Mouse (Mus musculus) neural tube, embryonic 14.5 days (tissue): ENCODE measurements around the gene Rai1. TPM values are rescaled to one million over a fixed set of nuclear protein-coding genes. Genes with fewer than 3 reads are reported as not detected.

Experiments used
- ATAC-seq: fragments of 200-750 bp; cut with Nextera tagmentation; 2 replicates; pipeline ENCODE4 v1.8.0; 2017; ENCODE audit warnings: low read depth, mild to moderate bottlenecking, moderate TSS enrichment, moderate library complexity
- H3K27ac ChIP-seq: fragments of 300-500 bp; sonication (generic); 2 replicates; pipeline ENCODE4 v1.5.1; 2014; ENCODE audit warnings: low read depth, mild to moderate bottlenecking, control low read depth, low read length, moderate library complexity, mixed read lengths
- H3K27me3 ChIP-seq: fragments of 300-500 bp; sonication (generic); 2 replicates; pipeline ENCODE4 v1.6.1; 2014; ENCODE audit warnings: low read length; ENCODE audit not compliant: control insufficient read depth, insufficient read depth
- H3K36me3 ChIP-seq: fragments of 300-500 bp; sonication (generic); 2 replicates; pipeline ENCODE4 v1.6.1; 2014; ENCODE audit warnings: low read length, mixed read lengths; ENCODE audit not compliant: control insufficient read depth, insufficient read depth
- H3K4me1 ChIP-seq: fragments of 300-500 bp; sonication (generic); 2 replicates; pipeline ENCODE4 v1.6.1; 2014; ENCODE audit warnings: low read length; ENCODE audit not compliant: control insufficient read depth, insufficient read depth
- H3K4me2 ChIP-seq: fragments of 300-500 bp; sonication (generic); 2 replicates; pipeline ENCODE4 v1.6.1; 2014; ENCODE audit warnings: mild to moderate bottlenecking, low read depth, low read length, control low read depth
- H3K4me3 ChIP-seq: fragments of 300-500 bp; sonication (generic); 2 replicates; pipeline ENCODE4 v1.5.1; 2014; ENCODE audit warnings: low read depth, low read length, control low read depth, mixed read lengths
- H3K9ac ChIP-seq: fragments of 300-500 bp; sonication (generic); replicated peaks from 2 replicates; pipeline ENCODE4 v1.6.1; 2014; ENCODE audit warnings: low read depth, mild to moderate bottlenecking, control low read depth, low read length, mixed read lengths
- H3K9me3 ChIP-seq: fragments of 300-500 bp; sonication (generic); 2 replicates; pipeline ENCODE4 v1.6.1; 2016; ENCODE audit warnings: low read length; ENCODE audit not compliant: control insufficient read depth
- WGBS: fragments of 180-500 bp; shearing (Covaris S2); extraction: QIAGEN DNeasy Blood & Tissue Kit; methylation state at CpG from one replicate; pipeline ENCODE4 v1.1.7; 2014; 5-methylcytosine and 5-hydroxymethylcytosine counted together
- polyA plus RNA-seq: library from polyadenylated mRNA; unstranded; fragments of >200 nt; fragmentation: Nextera tagmentation; extraction: Ambion mirVana; gene quantifications from 2 replicates; pipeline ENCODE4 v1.2.1, GENCODE M21; 2014

Gene Rai1
- polyA plus RNA-seq, 1 experiment from 2014 or later = 34.1 TPM

DNA sequence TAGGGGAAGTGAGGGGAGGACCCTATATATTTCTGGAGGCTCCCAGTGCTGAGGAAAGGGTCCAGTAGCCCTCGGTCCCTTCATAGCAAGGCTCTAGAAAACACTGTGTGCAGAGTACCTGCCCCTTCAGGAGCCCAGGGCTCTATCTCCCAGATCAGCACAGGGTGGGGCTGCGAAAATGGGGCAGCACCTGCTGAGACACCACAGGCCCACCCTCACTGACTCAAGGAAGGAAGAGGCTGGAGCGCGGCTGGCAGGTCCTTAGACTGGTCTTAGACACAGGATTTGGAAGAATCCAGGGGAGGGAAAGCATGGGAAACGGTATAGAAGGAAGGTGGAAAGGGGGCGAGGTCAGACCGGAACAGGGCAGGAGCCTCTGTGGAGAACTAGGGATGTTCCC is 125.7 kb downstream of the Rai1 start:
- no peak overlapping the region for H3K4me3 ChIP-seq
- H3K9ac ChIP-seq = no peak overlapping the region
- no peaks in the 10 kb centered on the region for H3K4me1 ChIP-seq
- no peaks in the 10 kb centered on the region for H3K27me3 ChIP-seq
- WGBS = 88% methylated on average over 7 of the region's 7 CpGs
- H3K36me3 ChIP-seq = peaks cover 10% of the 10 kb centered on the region; the same call in 1 of the 2 replicates
- no peak for ATAC-seq
- H3K9me3 ChIP-seq = no peaks in the 10 kb centered on the region
- H3K4me2 ChIP-seq = no peak overlapping the region
- no peak overlapping the region for H3K27ac ChIP-seq

DNA sequence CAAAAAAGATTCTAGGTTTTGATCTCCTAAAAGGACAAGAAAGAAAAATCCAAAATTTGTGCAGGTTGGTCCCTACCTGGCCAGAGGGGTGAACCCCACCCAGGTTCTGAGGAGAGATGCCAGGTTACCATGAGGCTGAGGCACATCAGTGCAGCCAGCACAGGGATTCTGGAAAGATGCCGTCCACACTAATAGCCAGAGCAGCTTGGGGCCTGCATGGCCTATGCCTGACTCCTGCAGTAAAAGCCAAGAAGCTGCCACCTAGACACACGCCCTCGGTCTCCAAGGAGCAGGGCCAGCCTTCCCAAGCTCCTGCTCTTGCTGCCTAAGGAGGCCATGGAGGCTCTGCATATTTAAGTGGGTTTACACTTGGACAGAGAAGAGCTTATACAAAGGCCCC is 126.5 kb downstream of the Rai1 start:
- Histone ChIP-seq H3K27ac (no peak overlapping the region), H3K4me3 (no peak overlapping the region), H3K36me3 (peaks cover 10% of the 10 kb centered on the region; the same call in 1 of the 2 replicates), H3K27me3 (no peaks in the 10 kb centered on the region), H3K9me3 (no peaks in the 10 kb centered on the region), H3K9ac (no peak overlapping the region), H3K4me1 (no peaks in the 10 kb centered on the region), H3K4me2 (no peak overlapping the region)
- ATAC-seq = no peak
- 52% methylated on average over 3 of the region's 3 CpGs for WGBS

- Histone ChIP-seq H3K4me1 (no peaks in the 10 kb centered on the region), H3K9me3 (no peaks in the 10 kb centered on the region), H3K4me2 (no peak overlapping the region), H3K27me3 (no peaks in the 10 kb centered on the region), H3K4me3 (no peak overlapping the region), H3K27ac (no peak overlapping the region; the same call in 1 of the 2 replicates), H3K9ac (no peak overlapping the region), H3K36me3 (peaks cover 10% of the 10 kb centered on the region; the same call in 1 of the 2 replicates)
- WGBS = 45% methylated on average over 4 of the region's 4 CpGs
- ATAC-seq = no peak
Observed at GRCm38 (mm10) chr11:60231951-60232350, 127.1 kb downstream of the Rai1 start.

DNA sequence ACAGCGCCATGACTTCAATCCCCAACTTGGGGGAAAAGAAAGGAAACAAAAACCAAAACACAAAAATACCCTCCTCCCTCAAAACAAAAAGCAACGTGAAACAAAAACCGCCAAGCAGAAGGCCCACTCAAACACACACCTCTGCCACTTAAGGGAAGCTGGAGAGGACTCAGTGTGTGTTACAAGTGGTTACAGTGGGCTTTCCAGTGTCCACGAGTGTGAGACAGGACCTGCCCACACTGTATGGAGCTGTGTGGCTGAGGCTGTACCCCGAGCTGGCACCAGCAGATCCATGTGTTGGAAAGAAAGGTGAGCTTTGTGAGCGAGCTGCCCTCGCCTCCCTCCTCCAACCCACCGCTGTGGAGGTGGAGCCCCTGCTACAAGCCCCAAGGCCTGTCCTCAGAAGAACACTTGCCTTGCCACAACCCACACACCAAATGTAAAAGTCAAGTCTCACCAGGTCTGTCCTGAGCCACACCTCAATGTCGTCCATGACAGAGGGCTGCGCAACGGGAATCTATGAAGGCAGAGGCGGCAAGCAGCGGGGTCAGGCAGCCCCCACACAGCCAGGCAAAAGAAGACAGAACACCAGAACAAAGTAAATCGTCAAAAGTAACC is 127.7 kb downstream of the Rai1 start:
- Histone ChIP-seq H3K4me1 (no peaks in the 10 kb centered on the region), H3K9ac (no peak overlapping the region), H3K4me3 (no peak overlapping the region), H3K27ac (no peak overlapping the region), H3K9me3 (no peaks in the 10 kb centered on the region), H3K4me2 (no peak overlapping the region), H3K36me3 (peaks cover 10% of the 10 kb centered on the region; the same call in 1 of the 2 replicates), H3K27me3 (no peaks in the 10 kb centered on the region)
- WGBS = 83% methylated on average over 14 of the region's 14 CpGs
- no peak for ATAC-seq

GRCm38 (mm10) chr11:60233235-60233634 is 128.4 kb downstream of the Rai1 start:
- no peak overlapping the region for H3K9ac ChIP-seq
- H3K27ac ChIP-seq = 0 out of 2 replicates have a peak overlapping the region, but pooled peaks have one; percentile 23
- H3K4me3 ChIP-seq = no peak overlapping the region
- H3K4me2 ChIP-seq = no peak overlapping the region
- WGBS = 50% methylated on average over 8 of the region's 8 CpGs
- no peaks in the 10 kb centered on the region for H3K4me1 ChIP-seq
- H3K9me3 ChIP-seq = no peaks in the 10 kb centered on the region
- H3K36me3 ChIP-seq = peaks cover 10% of the 10 kb centered on the region; the same call in 1 of the 2 replicates
- no peaks in the 10 kb centered on the region for H3K27me3 ChIP-seq
- ATAC-seq = no peak

DNA sequence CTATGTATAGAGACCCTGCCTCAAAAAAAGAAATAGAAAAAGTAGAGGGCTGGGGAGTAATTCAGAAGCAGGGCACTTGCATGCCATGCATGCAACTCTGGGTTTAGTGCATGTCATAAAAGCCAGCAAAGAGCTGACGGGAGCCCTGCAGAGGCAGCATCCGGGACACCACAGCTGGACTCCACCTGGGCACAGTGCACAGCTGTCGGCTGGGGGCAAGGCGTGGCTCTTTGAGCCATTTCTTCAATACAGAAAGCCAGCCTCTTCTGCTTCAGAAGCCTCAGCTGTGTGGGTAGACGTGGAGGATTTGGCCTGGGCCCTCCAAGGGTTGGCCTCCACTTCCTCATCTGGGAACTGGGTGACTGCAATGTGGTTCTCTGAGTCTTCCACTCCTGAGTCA is 130.5 kb downstream of the Rai1 start:
- H3K27me3 ChIP-seq = no peaks in the 10 kb centered on the region
- no peak overlapping the region for H3K4me3 ChIP-seq
- no peak overlapping the region for H3K4me2 ChIP-seq
- H3K27ac ChIP-seq = no peak overlapping the region
- WGBS = 44% methylated on average over 5 of the region's 5 CpGs
- no peaks in the 10 kb centered on the region; the same call in 1 of the 2 replicates for H3K36me3 ChIP-seq
- ATAC-seq = no peak
- H3K4me1 ChIP-seq = no peaks in the 10 kb centered on the region
- H3K9me3 ChIP-seq = no peaks in the 10 kb centered on the region
- H3K9ac ChIP-seq = no peak overlapping the region

DNA sequence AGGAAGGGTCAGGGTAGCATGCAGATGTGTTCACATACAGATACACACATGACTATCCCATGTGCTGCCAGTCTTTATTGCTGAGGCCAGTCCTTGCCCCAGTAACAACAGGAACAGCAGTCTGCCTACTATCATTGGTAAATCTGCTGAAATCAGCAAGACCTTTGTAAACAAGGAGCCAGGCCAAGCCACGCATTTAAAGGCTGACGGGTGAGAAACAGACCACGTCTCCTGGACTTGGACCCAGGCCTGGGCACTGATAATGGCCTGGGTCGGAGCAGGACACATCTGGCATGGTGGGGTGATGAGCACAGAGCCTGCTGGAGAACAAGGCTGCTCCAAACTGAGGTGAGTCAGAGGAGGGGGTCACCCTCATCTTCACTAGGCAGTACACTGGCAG is 135.7 kb downstream of the Rai1 start:
- ATAC-seq = no peak
- no peaks in the 10 kb centered on the region for H3K9me3 ChIP-seq
- 90% methylated on average over 4 of the region's 4 CpGs for WGBS
- H3K27me3 ChIP-seq = no peaks in the 10 kb centered on the region
- H3K4me2 ChIP-seq = no peak overlapping the region
- H3K4me1 ChIP-seq = no peaks in the 10 kb centered on the region
- H3K9ac ChIP-seq = no peak overlapping the region
- H3K27ac ChIP-seq = no peak overlapping the region
- H3K36me3 ChIP-seq = peaks cover 16% of the 10 kb centered on the region
- H3K4me3 ChIP-seq = no peak overlapping the region

- Histone ChIP-seq H3K27ac (no peak overlapping the region), H3K9ac (no peak overlapping the region), H3K9me3 (no peaks in the 10 kb centered on the region), H3K4me1 (0 out of 2 replicates have a peak, but pooled peaks cover 6% of the 10 kb centered on the region), H3K27me3 (no peaks in the 10 kb centered on the region), H3K4me2 (no peak overlapping the region), H3K4me3 (no peak overlapping the region), H3K36me3 (peaks cover 16% of the 10 kb centered on the region)
- 76% methylated on average over 11 of the region's 11 CpGs for WGBS
- no peak for ATAC-seq
Observed at GRCm38 (mm10) chr11:60244503-60245143, 139.8 kb downstream of the Rai1 start.

DNA sequence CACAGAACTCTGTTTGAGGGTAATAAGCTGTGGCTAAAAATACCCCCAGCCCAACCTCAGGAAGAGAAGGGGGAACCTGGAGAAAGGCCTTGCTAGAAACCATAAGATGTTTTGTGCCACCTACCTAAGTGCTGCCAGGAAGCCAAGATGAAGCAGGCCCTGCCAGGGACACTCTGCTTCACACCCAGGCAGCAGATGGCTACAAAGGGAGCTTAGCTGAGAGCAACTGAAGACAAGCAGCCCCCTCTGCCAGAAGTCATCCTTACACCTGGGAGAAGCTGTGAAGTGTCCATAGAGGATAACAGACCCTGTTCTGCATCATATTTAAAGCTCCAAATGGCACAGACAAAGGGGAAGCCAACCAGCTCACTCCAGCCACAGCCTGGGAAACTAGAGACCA is 141.3 kb downstream of the Rai1 start:
- no peak overlapping the region for H3K4me2 ChIP-seq
- no peak for ATAC-seq
- H3K4me3 ChIP-seq = no peak overlapping the region
- H3K9me3 ChIP-seq = no peaks in the 10 kb centered on the region
- 0 out of 2 replicates have a peak, but pooled peaks cover 6% of the 10 kb centered on the region for H3K4me1 ChIP-seq
- H3K36me3 ChIP-seq = peaks cover 16% of the 10 kb centered on the region
- H3K9ac ChIP-seq = no peak overlapping the region
- no peaks in the 10 kb centered on the region for H3K27me3 ChIP-seq
- no peak overlapping the region for H3K27ac ChIP-seq
